Comparison of ENCODE assay signal across 20 mouse cellular contexts in genomic region chr9:39633913-39634594, GRCm38 (mm10). TPM values are rescaled to one million over a fixed set of nuclear protein-coding genes. Genes with fewer than 3 reads are reported as not detected.
DNase-seq lines count a peak whose midpoint lies in the region; ATAC-seq and TF ChIP-seq lines count a peak whose summit lies in the region.
"Had no signal": no experiment of that assay in that cellular context is flagged by ENCODE, and none has a peak within 500 bp of the region (broad histone marks: within the 10 kb centered on the region; RNA-seq: fewer than 3 reads in every experiment).

No protein-coding gene starts in this region.

- H3K36me3 ChIP-seq in midbrain, postnatal 0 days (ENCODE audit: insufficient read depth, low read length) = no peaks in the 10 kb centered on the region

- no peak for TF ChIP-seq CTCF in brain, embryonic 14.5 days (IDR thresholded peaks at IDR 0.05; ENCODE audit: borderline replicate concordance, extremely low read depth, insufficient read depth, insufficient read length)
- no peak for TF ChIP-seq CTCF in midbrain, postnatal 0 days (IDR thresholded peaks at IDR 0.05)
- no peak for TF ChIP-seq CTCF in lung, adult 2 months (IDR thresholded peaks at IDR 0.05; ENCODE audit: insufficient read depth, low read length)

- H3K9ac ChIP-seq in midbrain, postnatal 0 days (replicated peaks; ENCODE audit: low read length, poor library complexity, severe bottlenecking) = no peak overlapping the region

- no peak overlapping the region for H3K4me2 ChIP-seq in midbrain, postnatal 0 days (ENCODE audit: low read depth, low read length, poor library complexity, severe bottlenecking)
- H3K4me2 ChIP-seq: liver, embryonic 11.5 days had no signal

- ATAC-seq in midbrain, postnatal 0 days (ENCODE audit: low FRiP score) = peak; percentile 84

- no peaks in the 10 kb centered on the region for H3K27me3 ChIP-seq in midbrain, postnatal 0 days (ENCODE audit: insufficient read depth, low read length)

- peaks cover 4% of the 10 kb centered on the region; the same call in 1 of the 2 replicates for H3K4me1 ChIP-seq in midbrain, postnatal 0 days (ENCODE audit: insufficient read depth, low read length)
- no peaks in the 10 kb centered on the region for H3K4me1 ChIP-seq in lung, adult 2 months (ENCODE audit: control insufficient read depth, insufficient read depth, low read length)

- H3K4me3 ChIP-seq in midbrain, postnatal 0 days (ENCODE audit: low read depth, low read length) = no peak overlapping the region
- no peak overlapping the region for H3K4me3 ChIP-seq in lung, adult 2 months (replicated peaks; ENCODE audit: extremely low read depth, low read depth, low read length)

- peak; percentile 52 for DNase-seq in heart, adult 11 months
- no peak for DNase-seq in heart, adult 8-10 months (ENCODE audit: low spot score)
- peak; percentile 79 for DNase-seq in brain, embryonic 14.5 days (ENCODE audit: low read depth)
- DNase-seq in layer of hippocampus, adult 18-20 months (ENCODE audit: low spot score in 2 of 2) = peak; percentile 48 to 76
- peak; percentile 73 for DNase-seq in midbrain, postnatal 0 days (ENCODE audit: low spot score)
- DNase-seq in embryo, embryonic 10 days (ENCODE audit: low spot score) = no peak
- no peak for DNase-seq in thymus, postnatal 14 days
- DNase-seq in lung, adult 2 months = no peak
- DNase-seq: adrenal gland, postnatal 25 days; cerebellum, postnatal 10 days; gastrocnemius, postnatal 10 days; kidney, postnatal 36 days; lung, postnatal 4 days; thymus, postnatal 25 days had no signal

- TF ChIP-seq POLR2A in brain, embryonic 14.5 days (IDR thresholded peaks at IDR 0.05; ENCODE audit: borderline replicate concordance, extremely low read depth, insufficient read depth, insufficient read length, poor library complexity, severe bottlenecking) = no peak
- no peak for TF ChIP-seq POLR2A in lung, adult 2 months (IDR thresholded peaks at IDR 0.05; ENCODE audit: borderline replicate concordance, extremely low read depth, low read depth, low read length)

- no peaks in the 10 kb centered on the region for H3K9me3 ChIP-seq in midbrain, postnatal 0 days (ENCODE audit: low read length)

- WGBS in midbrain, postnatal 0 days = 24% methylated on average over 4 of the region's 4 CpGs
- WGBS in lung, adult 2 months = 26% methylated on average over 4 of the region's 4 CpGs

- H3K27ac ChIP-seq in midbrain, postnatal 0 days (ENCODE audit: low read depth, low read length) = peak overlapping the region; percentile 73

RNA-seq across cellular contexts. Expression of gene Olfr961, which starts 10.8 kb away (rescaled TPM):
- total RNA-seq in heart, adult 8-10 months (2022) = not detected
- polyA plus RNA-seq in brain, embryonic 14.5 days (2012; rRNA removed) = not detected in 2 replicates
- not detected for total RNA-seq in layer of hippocampus, adult 18-20 months (2021)
- total RNA-seq in midbrain, postnatal 0 days (2014; rRNA removed) = not detected in 2 replicates
- not detected in 2 replicates for polyA plus RNA-seq in midbrain, postnatal 0 days (2015; fragmentation: Nextera tagmentation; extraction: Ambion mirVana)
- not detected in 2 replicates for polyA plus RNA-seq in lung, adult 2 months (2012; rRNA removed)
- total RNA-seq: adrenal gland, postnatal 25 days; gastrocnemius, postnatal 10 days had no signal
- polyA plus RNA-seq: embryonic facial prominence, embryonic 14.5 days; heart, embryonic 14.5 days; intestine, embryonic 14.5 days; liver, embryonic 11.5 days; neural tube, embryonic 11.5 days; spleen, adult 2 months had no signal

RNA-seq across cellular contexts. Expression of gene Olfr960, which starts 12.9 kb away (rescaled TPM):
- not detected for total RNA-seq in heart, adult 8-10 months (2022)
- polyA plus RNA-seq in brain, embryonic 14.5 days (2012; rRNA removed) = not detected in 2 replicates
- not detected for total RNA-seq in layer of hippocampus, adult 18-20 months (2021)
- total RNA-seq in midbrain, postnatal 0 days (2014; rRNA removed) = not detected in 2 replicates
- polyA plus RNA-seq in midbrain, postnatal 0 days (2015; fragmentation: Nextera tagmentation; extraction: Ambion mirVana) = not detected in 2 replicates
- not detected in 2 replicates for polyA plus RNA-seq in lung, adult 2 months (2012; rRNA removed)
- total RNA-seq: adrenal gland, postnatal 25 days; gastrocnemius, postnatal 10 days had no signal
- polyA plus RNA-seq: embryonic facial prominence, embryonic 14.5 days; heart, embryonic 14.5 days; intestine, embryonic 14.5 days; liver, embryonic 11.5 days; neural tube, embryonic 11.5 days; spleen, adult 2 months had no signal

RNA-seq across cellular contexts. Expression of gene Olfr148, which starts 23.6 kb away (rescaled TPM):
- not detected for total RNA-seq in heart, adult 8-10 months (2022)
- not detected in 2 replicates for polyA plus RNA-seq in brain, embryonic 14.5 days (2012; rRNA removed)
- total RNA-seq in layer of hippocampus, adult 18-20 months (2021) = not detected
- total RNA-seq in midbrain, postnatal 0 days (2014; rRNA removed) = not detected in 2 replicates
- not detected in 2 replicates for polyA plus RNA-seq in midbrain, postnatal 0 days (2015; fragmentation: Nextera tagmentation; extraction: Ambion mirVana)
- not detected in 2 replicates for polyA plus RNA-seq in lung, adult 2 months (2012; rRNA removed)
- total RNA-seq: adrenal gland, postnatal 25 days; gastrocnemius, postnatal 10 days had no signal
- polyA plus RNA-seq: embryonic facial prominence, embryonic 14.5 days; heart, embryonic 14.5 days; intestine, embryonic 14.5 days; liver, embryonic 11.5 days; neural tube, embryonic 11.5 days; spleen, adult 2 months had no signal

RNA-seq across cellular contexts. Expression of gene AW551984, which starts 29.9 kb away (rescaled TPM):
- under 1 TPM in 2 of 4 experiments, not detected in 2; 0.37 to 0.82 TPM for total RNA-seq in heart, adult 8-10 months (2022)
- 61.0 and 87.9 TPM in 2 replicates for polyA plus RNA-seq in brain, embryonic 14.5 days (2012; rRNA removed)
- total RNA-seq in layer of hippocampus, adult 18-20 months (2021) = 1 to 10 TPM; 4.5 to 5.5 TPM
- 363 and 387 TPM in 2 replicates for total RNA-seq in midbrain, postnatal 0 days (2014; rRNA removed)
- polyA plus RNA-seq in midbrain, postnatal 0 days (2015; fragmentation: Nextera tagmentation; extraction: Ambion mirVana) = 260 and 267 TPM in 2 replicates
- polyA plus RNA-seq in lung, adult 2 months (2012; rRNA removed) = 0.25 and 0.56 TPM in 2 replicates
- polyA plus RNA-seq: spleen, adult 2 months had no signal

RNA-seq across cellular contexts. Expression of gene Olfr963, which starts 33.0 kb away (rescaled TPM):
- total RNA-seq in heart, adult 8-10 months (2022) = not detected
- not detected in 2 replicates for polyA plus RNA-seq in brain, embryonic 14.5 days (2012; rRNA removed)
- total RNA-seq in layer of hippocampus, adult 18-20 months (2021) = not detected
- not detected in 2 replicates for total RNA-seq in midbrain, postnatal 0 days (2014; rRNA removed)
- polyA plus RNA-seq in midbrain, postnatal 0 days (2015; fragmentation: Nextera tagmentation; extraction: Ambion mirVana) = not detected in 2 replicates
- polyA plus RNA-seq in lung, adult 2 months (2012; rRNA removed) = not detected in 2 replicates
- total RNA-seq: adrenal gland, postnatal 25 days; gastrocnemius, postnatal 10 days had no signal
- polyA plus RNA-seq: embryonic facial prominence, embryonic 14.5 days; heart, embryonic 14.5 days; intestine, embryonic 14.5 days; liver, embryonic 11.5 days; neural tube, embryonic 11.5 days; spleen, adult 2 months had no signal

Comparison
In these comparisons a context has a peak if more than half of its experiments do, and no peak if none do; other contexts are left out.
1. DNase-seq: peak in heart, adult 11 months (single experiment), brain, embryonic 14.5 days (single experiment), layer of hippocampus, adult 18-20 months (2 of 2) and midbrain, postnatal 0 days (single experiment); none in heart, adult 8-10 months (single experiment), embryo, embryonic 10 days (single experiment), thymus, postnatal 14 days (single experiment) and lung, adult 2 months (single experiment).